Comparison of ENCODE assay signal across 26 mouse cellular contexts in genomic region chr13:101083416-101083815, GRCm38 (mm10).
"Had no signal": no experiment of that assay in that cellular context is flagged by ENCODE, and none has a peak within 500 bp of the region (broad histone marks: within the 10 kb centered on the region; RNA-seq: fewer than 3 reads in every experiment).

No protein-coding gene starts in this region.

- H3K9me3 ChIP-seq: heart, embryonic 12.5 days; hindbrain, embryonic 10.5 days; hindbrain, embryonic 12.5 days; intestine, embryonic 15.5 days; kidney, embryonic 15.5 days; limb, embryonic 12.5 days; liver, embryonic 13.5 days; liver, embryonic 15.5 days had no signal

- H3K27ac ChIP-seq: gastrocnemius, adult 2 months; heart, adult 2 months; hindbrain, embryonic 10.5 days; hindbrain, embryonic 12.5 days; hindbrain, embryonic 14.5 days; intestine, embryonic 15.5 days; kidney, embryonic 15.5 days; kidney, postnatal 0 days; layer of hippocampus, adult 2 months; left cerebral cortex, adult 2 months; limb, embryonic 12.5 days; liver, embryonic 13.5 days; liver, embryonic 15.5 days had no signal

- H3K4me1 ChIP-seq: hindbrain, embryonic 10.5 days; hindbrain, embryonic 12.5 days; intestine, embryonic 15.5 days; kidney, embryonic 15.5 days; limb, embryonic 12.5 days; liver, embryonic 13.5 days; liver, embryonic 15.5 days had no signal

- H3K27me3 ChIP-seq: heart, embryonic 12.5 days; hindbrain, embryonic 12.5 days; intestine, embryonic 15.5 days; kidney, embryonic 15.5 days; limb, embryonic 12.5 days; liver, embryonic 13.5 days; liver, embryonic 15.5 days had no signal

- DNase-seq: gastrocnemius, adult 2 months; gastrocnemius, postnatal 10 days; gastrocnemius, postnatal 25 days; heart, adult 2 months; heart, postnatal 10 days; heart, postnatal 4 days; kidney, adult 18-20 months; kidney, postnatal 25 days; kidney, postnatal 4 days; liver; liver, embryonic 13.5 days had no signal

- H3K36me3 ChIP-seq: heart, embryonic 12.5 days; hindbrain, embryonic 10.5 days; hindbrain, embryonic 12.5 days; intestine, embryonic 15.5 days; kidney, embryonic 15.5 days; limb, embryonic 12.5 days; liver, embryonic 13.5 days; liver, embryonic 15.5 days had no signal

- H3K4me3 ChIP-seq: gastrocnemius, adult 2 months; heart, adult 2 months; heart, embryonic 12.5 days; hindbrain, embryonic 10.5 days; hindbrain, embryonic 12.5 days; intestine, embryonic 15.5 days; kidney, embryonic 15.5 days; layer of hippocampus, adult 2 months; left cerebral cortex, adult 2 months; limb, embryonic 12.5 days; liver, embryonic 13.5 days; liver, embryonic 15.5 days had no signal

- H3K9ac ChIP-seq: heart, embryonic 12.5 days; hindbrain, embryonic 12.5 days; hindbrain, embryonic 14.5 days; intestine, embryonic 15.5 days; kidney, embryonic 15.5 days; limb, embryonic 12.5 days; liver, embryonic 13.5 days; liver, embryonic 15.5 days had no signal

- ATAC-seq: hindbrain, embryonic 16.5 days; inflammation-experienced regulatory T-cells, adult 6 months; intestine, embryonic 15.5 days; intestine, postnatal 0 days had no signal

- H3K4me2 ChIP-seq: heart, embryonic 12.5 days; hindbrain, embryonic 12.5 days; hindbrain, embryonic 14.5 days; intestine, embryonic 15.5 days; kidney, embryonic 15.5 days; limb, embryonic 12.5 days; liver, embryonic 11.5 days; liver, embryonic 13.5 days; liver, embryonic 15.5 days had no signal
